Mouse (Mus musculus) C2C12 (cell line): ENCODE data around the gene Dclre1a. TPM values are rescaled to one million over a fixed set of nuclear protein-coding genes. Genes with fewer than 3 reads are reported as not detected.
"Not testable (repeated sequence)": the region's sequence is repeated elsewhere in the genome, so short reads cannot be mapped to it uniquely, and the experiment has no call there.

Experiments
- H3K27me3 ChIP-seq: one replicate; pipeline ENCODE4 v1.6.1; 2011; ENCODE audit not compliant: control insufficient read depth, insufficient read depth, insufficient read length
- H3K36me3 ChIP-seq: one replicate; pipeline ENCODE4 v1.6.1; 2011; ENCODE audit not compliant: control insufficient read depth, insufficient read depth
- H3K4me3 ChIP-seq: one replicate; pipeline ENCODE4 v1.5.1; 2011; ENCODE audit warnings: mild to moderate bottlenecking, control low read depth; ENCODE audit not compliant: poor library complexity, insufficient read depth, severe bottlenecking
- H3K79me2 ChIP-seq: one replicate; pipeline ENCODE4 v1.6.1; 2011; ENCODE audit not compliant: control insufficient read depth, insufficient read depth
- H3K79me3 ChIP-seq: one replicate; pipeline ENCODE4 v1.6.1; 2011; ENCODE audit warnings: low read depth, control low read depth
- H3ac ChIP-seq: one replicate; pipeline ENCODE3; 2011; ENCODE audit warnings: low read depth; ENCODE audit not compliant: control insufficient read depth, insufficient read length
- CTCF ChIP-seq: IDR thresholded peaks from one replicate; pipeline ENCODE4 v1.5.1; 2011; ENCODE audit not compliant: control insufficient read depth, insufficient read depth, insufficient read length
- MAX ChIP-seq: IDR thresholded peaks from one replicate; pipeline ENCODE4 v1.6.1; 2011; ENCODE audit warnings: mild to moderate bottlenecking, control low read depth
- USF1 ChIP-seq: IDR thresholded peaks from one replicate; pipeline ENCODE4 v1.6.1; 2011; ENCODE audit warnings: low read depth, mild to moderate bottlenecking, control low read depth, moderate library complexity
- polyA plus RNA-seq: library from polyadenylated mRNA; unstranded; fragments of >200 nt; fragmentation: generic; extraction: Trizol; gene quantifications from one replicate; pipeline ENCODE4 v1.2.1, GENCODE M21; 2012; ENCODE audit warnings: missing spikeins

The Dclre1a gene
- polyA plus RNA-seq, 1 experiment = 4.9 TPM

- H3K4me3 ChIP-seq = no peak overlapping the region
- H3K36me3 ChIP-seq = peaks cover 31% of the 10 kb centered on the region
- H3K79me3 ChIP-seq = no peaks in the 10 kb centered on the region
- no peak overlapping the region for H3ac ChIP-seq
- TF ChIP-seq MAX = no peak
- H3K79me2 ChIP-seq = no peaks in the 10 kb centered on the region
- H3K27me3 ChIP-seq = no peaks in the 10 kb centered on the region
Measured at GRCm38 (mm10) chr19:56533291-56534071, 14.5 kb downstream of the Dclre1a start.

GRCm38 (mm10) chr19:56531251-56531650 is 16.8 kb downstream of the Dclre1a start:
- H3K36me3 ChIP-seq = peaks cover 10% of the 10 kb centered on the region
- H3K79me3 ChIP-seq = no peaks in the 10 kb centered on the region
- no peak overlapping the region for H3K4me3 ChIP-seq
- H3K27me3 ChIP-seq = no peaks in the 10 kb centered on the region
- H3K79me2 ChIP-seq = no peaks in the 10 kb centered on the region
- no peak overlapping the region for H3ac ChIP-seq
- no peak for TF ChIP-seq CTCF
- TF ChIP-seq USF1 = no peak
- TF ChIP-seq MAX = no peak

GRCm38 (mm10) chr19:56530529-56530928 is 17.5 kb downstream of the Dclre1a start:
- H3K36me3 ChIP-seq, H3K79me2 ChIP-seq, H3K27me3 ChIP-seq, H3ac ChIP-seq, H3K4me3 ChIP-seq, H3K79me3 ChIP-seq: not testable (repeated sequence)

- not testable (repeated sequence) for H3ac ChIP-seq, H3K4me3 ChIP-seq, H3K79me3 ChIP-seq, H3K79me2 ChIP-seq, H3K27me3 ChIP-seq, H3K36me3 ChIP-seq
Measured at GRCm38 (mm10) chr19:56519408-56519807, 28.6 kb downstream of the Dclre1a start.

- not testable (repeated sequence) for H3K36me3 ChIP-seq, H3K79me2 ChIP-seq, H3K79me3 ChIP-seq, H3ac ChIP-seq, H3K27me3 ChIP-seq, H3K4me3 ChIP-seq
Measured at GRCm38 (mm10) chr19:56513527-56513926, 34.5 kb downstream of the Dclre1a start.

- H3K79me2 ChIP-seq, H3K79me3 ChIP-seq, H3K27me3 ChIP-seq, H3K4me3 ChIP-seq, H3K36me3 ChIP-seq, H3ac ChIP-seq: not testable (repeated sequence)
Measured at GRCm38 (mm10) chr19:56511207-56511606, 36.8 kb downstream of the Dclre1a start.

GRCm38 (mm10) chr19:56503525-56503924 is 44.5 kb downstream of the Dclre1a start:
- not testable (repeated sequence) for H3K36me3 ChIP-seq, H3K79me2 ChIP-seq, H3ac ChIP-seq, H3K4me3 ChIP-seq, H3K79me3 ChIP-seq, H3K27me3 ChIP-seq

- not testable (repeated sequence) for H3K79me3 ChIP-seq, H3K79me2 ChIP-seq, H3K36me3 ChIP-seq, H3K27me3 ChIP-seq, H3K4me3 ChIP-seq, H3ac ChIP-seq
Measured at GRCm38 (mm10) chr19:56503069-56503468, 45.0 kb downstream of the Dclre1a start.

- not testable (repeated sequence) for H3K79me3 ChIP-seq, H3ac ChIP-seq, H3K36me3 ChIP-seq, H3K27me3 ChIP-seq, H3K79me2 ChIP-seq, H3K4me3 ChIP-seq
Measured at GRCm38 (mm10) chr19:56494157-56494556, 53.9 kb downstream of the Dclre1a start.
